Mouse (Mus musculus) limb, embryonic 14.5 days (tissue): ENCODE results near the gene Atcay. TPM values are rescaled to one million over a fixed set of nuclear protein-coding genes. Genes with fewer than 3 reads are reported as not detected.

ENCODE experiments used
- ATAC-seq: fragments of 200-750 bp; cut with Nextera tagmentation; 2 replicates; pipeline ENCODE4 v1.8.0; 2017; ENCODE audit warnings: low read depth, moderate number of reproducible peaks, moderate TSS enrichment; ENCODE audit not compliant: low FRiP score
- DNase-seq: peaks from one replicate; pipeline ENCODE4 v3.0.0-alpha.2; 2015; ENCODE audit warnings: low spot score
- H3K27ac ChIP-seq: fragments of 300-500 bp; sonication (generic); replicated peaks from 2 replicates; pipeline ENCODE4 v1.5.1; 2014; ENCODE audit warnings: low read depth, mild to moderate bottlenecking, low read length, moderate library complexity, mixed read lengths
- H3K27me3 ChIP-seq: fragments of 300-500 bp; sonication (generic); 2 replicates; pipeline ENCODE4 v1.6.1; 2014; ENCODE audit warnings: low read length, mixed read lengths; ENCODE audit not compliant: control insufficient read depth, insufficient read depth
- H3K36me3 ChIP-seq: fragments of 300-500 bp; sonication (generic); 2 replicates; pipeline ENCODE4 v1.6.1; 2014; ENCODE audit warnings: mild to moderate bottlenecking, low read length, moderate library complexity, mixed read lengths; ENCODE audit not compliant: control insufficient read depth, insufficient read depth
- H3K4me1 ChIP-seq: fragments of 300-500 bp; sonication (generic); 2 replicates; pipeline ENCODE4 v1.6.1; 2014; ENCODE audit warnings: antibody characterized with exemption, low read length, mixed read lengths; ENCODE audit not compliant: control insufficient read depth, insufficient read depth
- H3K4me2 ChIP-seq: fragments of 300-500 bp; sonication (generic); replicated peaks from 2 replicates; pipeline ENCODE4 v1.6.1; 2014; ENCODE audit warnings: low read depth, mild to moderate bottlenecking, low read length, moderate library complexity; ENCODE audit not compliant: severe bottlenecking
- H3K4me3 ChIP-seq: fragments of 300-500 bp; sonication (generic); replicated peaks from 2 replicates; pipeline ENCODE4 v1.5.1; 2014; ENCODE audit warnings: low read length
- H3K9ac ChIP-seq: fragments of 300-500 bp; sonication (generic); 2 replicates; pipeline ENCODE4 v1.6.1; 2014; ENCODE audit warnings: mild to moderate bottlenecking, low read depth, low read length, moderate library complexity; ENCODE audit not compliant: severe bottlenecking
- H3K9me3 ChIP-seq: fragments of 300-500 bp; sonication (generic); 2 replicates; pipeline ENCODE4 v1.6.1; 2016; ENCODE audit warnings: low read length; ENCODE audit not compliant: control insufficient read depth
- POLR2A ChIP-seq: fragments of 200-500 bp; IDR thresholded peaks from 2 replicates; pipeline ENCODE4 v1.8.0; 2012; ENCODE audit warnings: inconsistent platforms, mild to moderate bottlenecking, moderate library complexity, borderline replicate concordance; ENCODE audit not compliant: insufficient read depth, insufficient read length; ENCODE audit errors: extremely low read depth
- WGBS: fragments of 180-500 bp; shearing (Covaris S2); extraction: QIAGEN DNeasy Blood & Tissue Kit; methylation state at CpG from one replicate; pipeline ENCODE4 v1.1.7; 2014; 5-methylcytosine and 5-hydroxymethylcytosine counted together
- polyA plus RNA-seq, 2 experiments: library from polyadenylated mRNA; depleted of rRNA in 1 of 2; stranded (reverse) in 1 of 2; unstranded in 1 of 2; fragments of >200 nt; fragmentation: Nextera tagmentation in 1 of 2; extraction: Ambion mirVana in 1 of 2; gene quantifications; 2 replicates each; pipeline versions ENCODE4 v1.2.1 to v1.2.3; 2012 to 2014

Gene Atcay
- polyA plus RNA-seq, 2 experiments = 0.67 TPM; not detected in 1

DNA sequence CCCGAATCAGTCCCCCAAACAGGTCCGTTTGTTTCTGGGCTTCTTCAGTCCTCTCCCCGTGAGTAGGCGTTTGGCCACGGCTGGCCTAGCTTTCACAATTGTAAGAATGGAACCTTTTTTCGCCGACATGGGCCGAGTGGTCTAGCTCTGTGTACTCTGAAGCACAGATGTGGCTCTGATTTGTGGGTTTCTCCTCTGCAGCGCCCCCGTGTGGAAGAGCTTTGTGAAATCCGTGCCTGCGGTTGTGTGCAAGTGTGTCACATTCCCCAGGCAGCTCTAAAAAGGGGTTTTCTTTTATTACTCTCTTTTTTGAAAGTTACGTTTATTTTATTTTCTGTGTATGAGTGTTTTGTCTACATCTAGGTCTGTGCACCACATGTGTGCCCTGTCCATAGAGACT lies 10.2 kb upstream of the Atcay start:
- H3K27me3 ChIP-seq = peaks cover 16% of the 10 kb centered on the region

DNA sequence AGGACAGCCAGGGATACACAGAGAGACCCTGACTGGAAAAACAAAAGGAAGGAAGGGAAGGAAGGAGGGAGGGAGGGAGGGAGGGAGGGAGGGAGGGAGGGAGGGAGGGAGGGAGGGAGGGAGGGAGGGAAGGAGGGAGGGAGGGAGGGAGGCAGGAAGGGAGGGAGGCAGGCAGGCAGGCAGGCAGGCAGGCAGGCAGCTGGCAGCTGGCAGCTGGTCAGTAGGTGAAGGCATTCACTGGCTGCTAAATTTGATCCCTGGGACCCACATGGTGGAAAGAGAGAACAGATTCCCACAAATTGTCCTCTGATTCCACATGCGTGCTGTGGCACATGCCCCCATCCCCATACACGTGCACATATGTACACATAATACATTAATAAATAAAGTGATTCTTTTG lies 8.0 kb upstream of the Atcay start:
- H3K9me3 ChIP-seq = no peaks in the 10 kb centered on the region
- 64% methylated on average over 2 of the region's 2 CpGs for WGBS
- no peak for TF ChIP-seq POLR2A
- H3K4me3 ChIP-seq = no peak overlapping the region
- no peak overlapping the region for H3K9ac ChIP-seq
- no peaks in the 10 kb centered on the region; the same call in 1 of the 2 replicates for H3K36me3 ChIP-seq
- peaks cover 1% of the 10 kb centered on the region; the same call in 1 of the 2 replicates for H3K4me1 ChIP-seq
- H3K27me3 ChIP-seq = peaks cover 16% of the 10 kb centered on the region
- H3K4me2 ChIP-seq = no peak overlapping the region
- no peak overlapping the region for H3K27ac ChIP-seq
- no peak for ATAC-seq
- no peak for DNase-seq

More for the DNA sequence above, 10.2 kb upstream of the Atcay start:
- Histone ChIP-seq H3K9me3 (no peaks in the 10 kb centered on the region), H3K9ac (no peak overlapping the region), H3K27ac (no peak overlapping the region), H3K4me2 (no peak overlapping the region), H3K4me1 (no peaks in the 10 kb centered on the region), H3K4me3 (no peak overlapping the region), H3K36me3 (no peaks in the 10 kb centered on the region; the same call in 1 of the 2 replicates)
- DNase-seq (no peak), ATAC-seq (no peak)
- WGBS = 21% methylated on average over 13 of the region's 13 CpGs
- no peak for TF ChIP-seq POLR2A

DNA sequence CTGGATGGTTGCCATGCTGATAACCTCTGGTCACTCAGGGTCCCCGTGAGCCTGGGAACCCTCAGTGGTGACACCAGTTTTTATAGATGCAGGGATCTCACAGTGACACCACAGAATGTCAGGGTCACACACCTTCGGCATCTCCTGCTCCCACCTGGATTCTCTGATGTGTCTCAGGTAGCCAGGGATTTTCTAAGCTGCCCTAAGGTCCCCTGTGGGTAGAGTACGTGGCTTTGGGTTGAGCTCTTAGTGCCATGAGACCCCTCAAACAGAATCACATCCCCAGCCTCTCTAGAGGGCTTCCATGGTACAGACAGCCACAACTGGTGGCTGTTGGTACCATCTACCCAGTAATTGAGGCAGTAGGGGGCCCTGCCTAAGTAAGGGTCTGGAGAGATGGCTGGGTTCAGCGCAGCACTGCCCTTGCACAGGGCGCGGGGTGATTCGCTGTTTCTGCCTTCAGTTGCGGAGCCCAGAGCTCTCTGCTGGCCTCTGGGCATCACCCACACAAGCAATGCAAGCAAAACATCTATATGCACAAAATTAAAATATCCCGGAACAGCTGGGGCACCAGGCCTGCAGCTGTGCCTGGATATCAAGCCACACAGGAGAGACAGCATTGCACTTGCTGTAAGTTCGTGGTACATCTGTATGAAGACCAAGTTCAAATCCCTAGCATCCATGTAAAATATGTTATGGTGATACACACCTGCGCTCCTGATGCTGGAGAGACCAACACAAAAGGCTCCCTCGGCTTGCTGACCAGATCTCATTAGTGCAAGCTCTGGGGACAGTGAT lies 6.0 kb upstream of the Atcay start:
- H3K9ac ChIP-seq = no peak overlapping the region
- ATAC-seq (no peak), DNase-seq (no peak)
- H3K4me1 ChIP-seq = peaks cover 7% of the 10 kb centered on the region
- no peak overlapping the region for H3K4me2 ChIP-seq
- no peak for TF ChIP-seq POLR2A
- no peaks in the 10 kb centered on the region for H3K9me3 ChIP-seq
- peaks cover 25% of the 10 kb centered on the region for H3K27me3 ChIP-seq
- no peaks in the 10 kb centered on the region; the same call in 1 of the 2 replicates for H3K36me3 ChIP-seq
- H3K27ac ChIP-seq = no peak overlapping the region
- no peak overlapping the region for H3K4me3 ChIP-seq
- WGBS = 79% methylated on average over 12 of the region's 12 CpGs

DNA sequence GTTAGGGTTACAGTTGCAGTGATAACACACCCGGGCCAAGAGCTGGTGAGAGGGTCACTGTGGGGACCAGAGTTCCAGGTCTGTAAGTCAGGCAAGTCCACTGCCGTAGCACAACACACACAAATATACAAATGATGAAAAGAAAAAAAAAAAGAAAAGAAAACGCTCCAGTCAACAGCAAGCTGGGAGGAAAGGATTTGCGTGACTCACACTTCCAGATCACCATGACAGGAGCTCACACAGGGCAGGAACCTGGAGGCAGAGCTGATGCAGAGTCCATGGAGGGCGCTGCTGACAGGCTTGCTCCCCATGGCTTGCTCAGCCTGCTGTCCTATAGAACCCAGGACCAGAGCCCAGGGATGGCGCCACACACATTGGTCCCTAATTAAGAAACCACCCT lies 3.6 kb upstream of the Atcay start:
- DNase-seq (no peak), ATAC-seq (no peak)
- Histone ChIP-seq H3K9ac (no peak overlapping the region), H3K4me1 (peaks cover 12% of the 10 kb centered on the region), H3K27me3 (peaks cover 39% of the 10 kb centered on the region), H3K27ac (no peak overlapping the region), H3K4me2 (0 out of 2 replicates have a peak overlapping the region, but pooled peaks have one; percentile 81), H3K36me3 (no peaks in the 10 kb centered on the region; the same call in 1 of the 2 replicates), H3K9me3 (no peaks in the 10 kb centered on the region), H3K4me3 (0 out of 2 replicates have a peak overlapping the region, but pooled peaks have one; percentile 71)
- 75% methylated on average over 6 of the region's 6 CpGs for whole genome bisulfite sequencing
- TF ChIP-seq POLR2A = no peak

DNA sequence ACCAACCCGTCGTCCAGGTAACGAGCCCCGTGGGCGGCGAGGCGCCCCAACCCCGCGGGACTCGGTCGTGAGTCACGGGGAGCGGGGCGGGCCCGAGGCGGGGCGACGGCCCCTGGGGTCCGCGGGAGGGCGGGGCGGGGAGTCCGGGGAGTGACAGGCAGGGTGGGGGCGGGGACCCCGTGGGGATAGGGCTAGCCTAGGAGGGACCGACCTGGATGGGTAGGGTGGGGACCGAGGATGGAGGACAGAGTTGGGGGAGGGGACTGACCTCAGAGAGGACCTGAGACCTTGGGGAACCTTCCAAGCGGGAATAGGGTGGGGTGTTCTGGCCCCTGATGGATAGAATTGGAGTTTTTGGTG lies 2.6 kb upstream of the Atcay start:
- Histone ChIP-seq H3K27me3 (peaks cover 35% of the 10 kb centered on the region), H3K4me3 (peak overlapping the region; percentile 71), H3K9me3 (no peaks in the 10 kb centered on the region), H3K36me3 (no peaks in the 10 kb centered on the region; the same call in 1 of the 2 replicates), H3K27ac (no peak overlapping the region), H3K9ac (peak overlapping the region; percentile 72), H3K4me1 (peaks cover 12% of the 10 kb centered on the region), H3K4me2 (peak overlapping the region; percentile 81)
- ATAC-seq = peak; percentile 53
- TF ChIP-seq POLR2A = no peak
- WGBS = 4% methylated on average over 26 of the region's 28 CpGs
- DNase-seq = no peak
